ENCODE assay signal across 7 mouse cellular contexts in the genomic region with DNA sequence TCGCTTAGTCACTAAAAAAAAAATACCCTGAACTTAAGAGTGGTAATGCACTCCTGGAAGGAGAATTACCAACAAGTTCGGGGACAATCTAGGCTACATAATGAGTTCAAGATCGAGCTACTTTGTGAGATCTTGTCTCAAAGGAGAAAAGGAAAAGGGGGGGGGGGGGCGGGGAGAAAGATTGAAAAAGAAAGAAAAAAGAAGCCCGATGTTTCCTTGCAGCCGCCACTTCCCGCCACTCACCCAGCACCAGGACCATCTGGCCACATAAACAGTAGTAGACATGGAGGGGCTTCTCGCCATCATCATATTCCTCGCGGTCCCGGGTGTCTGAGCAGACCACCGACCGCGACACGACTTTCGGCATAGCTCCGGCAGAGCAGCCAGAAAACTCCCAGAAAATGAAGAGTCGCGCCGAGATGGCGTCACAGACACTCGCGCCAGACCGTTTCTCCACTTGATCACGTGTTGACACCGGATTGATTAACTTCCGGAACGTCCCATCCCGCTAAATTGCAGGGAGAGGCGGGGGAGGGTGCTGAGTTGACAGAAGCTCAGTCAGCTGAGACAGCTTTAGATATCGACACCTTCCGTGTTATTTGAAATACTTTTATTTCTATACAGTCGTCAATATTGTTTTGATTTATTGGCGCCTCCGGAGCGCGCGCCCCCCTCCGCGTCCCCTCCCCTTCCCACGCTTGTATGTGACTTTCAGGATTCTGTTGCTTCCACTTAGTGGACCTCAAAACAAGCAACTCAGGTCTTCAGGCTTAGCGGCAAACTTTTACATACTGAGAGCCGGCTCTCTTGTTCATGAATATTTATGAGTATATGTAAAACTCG. TPM values are rescaled to one million over a fixed set of nuclear protein-coding genes. Genes with fewer than 3 reads are reported as not detected.
DNase-seq lines count a peak whose midpoint lies in the region; ATAC-seq and TF ChIP-seq lines count a peak whose summit lies in the region.

No protein-coding gene starts in this region.

- 0 out of 2 replicates have a peak overlapping the region, but pooled peaks have one; percentile 42 for H3K27ac ChIP-seq in intestine, postnatal 0 days (ENCODE audit: low read depth, low read length)
- H3K27ac ChIP-seq in midbrain, embryonic 12.5 days (replicated peaks): peak overlapping the region; percentile 58
- H3K27ac ChIP-seq in small intestine, adult 2 months (ENCODE audit: insufficient read depth, low read depth, low read length): peak overlapping the region; percentile 53

- intact Hi-C loops in left cerebral cortex, postnatal 4 days (cut with DNase I): no loop called here

- no peak for TF ChIP-seq CTCF in intestine, postnatal 0 days (IDR thresholded peaks at IDR 0.05; ENCODE audit: low read depth)
- TF ChIP-seq CTCF in small intestine, adult 2 months (IDR thresholded peaks at IDR 0.05; ENCODE audit: extremely low read depth, insufficient read length, insufficient replicate concordance, low read depth, low read length): no peak

- H3K9ac ChIP-seq in intestine, postnatal 0 days (ENCODE audit: low read depth, low read length): peak overlapping the region; percentile 45; the same call in 1 of the 2 replicates
- no peak overlapping the region for H3K9ac ChIP-seq in midbrain, embryonic 12.5 days (replicated peaks)

- peak overlapping the region; percentile 46 for H3K4me3 ChIP-seq in intestine, postnatal 0 days (ENCODE audit: low read depth, low read length)
- peak overlapping the region; percentile 51 for H3K4me3 ChIP-seq in midbrain, embryonic 12.5 days
- peak overlapping the region; percentile 87 for H3K4me3 ChIP-seq in small intestine, adult 2 months (ENCODE audit: low read depth, low read length)

- peak; percentile 87 for DNase-seq in adrenal gland, adult 2 months
- peak; percentile 55 for DNase-seq in embryo, embryonic 11.5 days (ENCODE audit: low read depth, low spot score)
- peak; percentile 65 to 79 for DNase-seq in gastrocnemius, postnatal 4 days (ENCODE audit: low spot score in 2 of 2)
- peak; percentile 80 for DNase-seq in left cerebral cortex, postnatal 4 days

- no peaks in the 10 kb centered on the region for H3K36me3 ChIP-seq in intestine, postnatal 0 days (ENCODE audit: control insufficient read depth, insufficient read depth)
- no peaks in the 10 kb centered on the region for H3K36me3 ChIP-seq in midbrain, embryonic 12.5 days
- H3K36me3 ChIP-seq in small intestine, adult 2 months (ENCODE audit: control insufficient read depth, insufficient read depth, low read length): no peaks in the 10 kb centered on the region

- no peaks in the 10 kb centered on the region for H3K9me3 ChIP-seq in intestine, postnatal 0 days (ENCODE audit: control insufficient read depth)
- H3K9me3 ChIP-seq in midbrain, embryonic 12.5 days: no peaks in the 10 kb centered on the region

- ATAC-seq in intestine, postnatal 0 days: peak; percentile 89
- peak; percentile 86 for ATAC-seq in midbrain, embryonic 12.5 days (ENCODE audit: low FRiP score, low read depth)

- TF ChIP-seq POLR2A in small intestine, adult 2 months (IDR thresholded peaks at IDR 0.05; ENCODE audit: low read depth, low read length): no peak; the same call in 1 of the 2 replicates

- H3K4me2 ChIP-seq in intestine, postnatal 0 days (replicated peaks; ENCODE audit: low read depth): peak overlapping the region; percentile 56
- H3K4me2 ChIP-seq in midbrain, embryonic 12.5 days (replicated peaks): peak overlapping the region; percentile 51

- no peaks in the 10 kb centered on the region for H3K4me1 ChIP-seq in intestine, postnatal 0 days (replicated peaks; ENCODE audit: control insufficient read depth, insufficient read depth, low read length)
- 0 out of 2 replicates have a peak, but pooled peaks cover 6% of the 10 kb centered on the region for H3K4me1 ChIP-seq in midbrain, embryonic 12.5 days
- no peaks in the 10 kb centered on the region for H3K4me1 ChIP-seq in small intestine, adult 2 months (ENCODE audit: control insufficient read depth, insufficient read depth, insufficient read length, low read length)

- WGBS in intestine, postnatal 0 days: 16% methylated on average over 42 of the region's 44 CpGs
- WGBS in midbrain, embryonic 12.5 days: 14% methylated on average over 42 of the region's 44 CpGs
- WGBS in small intestine, adult 2 months: 13% methylated on average over 43 of the region's 44 CpGs

- no peaks in the 10 kb centered on the region for H3K27me3 ChIP-seq in intestine, postnatal 0 days (replicated peaks; ENCODE audit: control insufficient read depth, insufficient read depth, low read length)
- H3K27me3 ChIP-seq in midbrain, embryonic 12.5 days: no peaks in the 10 kb centered on the region
- no peaks in the 10 kb centered on the region for H3K27me3 ChIP-seq in small intestine, adult 2 months (ENCODE audit: control insufficient read depth, insufficient read depth, low read length)

RNA-seq across cellular contexts. Expression of gene Ube2a, which starts 9.7 kb away (rescaled TPM):
- 10 to 100 TPM; 66.8 to 74.4 TPM for total RNA-seq in adrenal gland, adult 2 months (2021)
- 33.2 and 38.6 TPM in 2 replicates for polyA plus RNA-seq in adrenal gland, adult 2 months (2012; rRNA removed)
- total RNA-seq in gastrocnemius, postnatal 4 days (2021): 10 to 100 TPM; 40.0 to 50.1 TPM
- polyA plus RNA-seq in intestine, postnatal 0 days (2015; fragmentation: Nextera tagmentation; extraction: Ambion mirVana): 153 and 168 TPM in 2 replicates
- 10 to 100 TPM; 57.2 to 60.3 TPM for total RNA-seq in left cerebral cortex, postnatal 4 days (2021)
- 110 TPM in 2 replicates for polyA plus RNA-seq in midbrain, embryonic 12.5 days (2016; fragmentation: Nextera tagmentation; extraction: Ambion mirVana)
- polyA plus RNA-seq in small intestine, adult 2 months (2012; rRNA removed): 20.6 and 34.2 TPM in 2 replicates

RNA-seq across cellular contexts. Expression of gene C330007P06Rik, which starts 9.9 kb away (rescaled TPM):
- total RNA-seq in adrenal gland, adult 2 months (2021): 10 to 100 TPM; 47.8 to 56.8 TPM
- polyA plus RNA-seq in adrenal gland, adult 2 months (2012; rRNA removed): 8.8 and 10.1 TPM in 2 replicates
- 10 to 100 TPM; 16.1 to 16.8 TPM for total RNA-seq in gastrocnemius, postnatal 4 days (2021)
- polyA plus RNA-seq in intestine, postnatal 0 days (2015; fragmentation: Nextera tagmentation; extraction: Ambion mirVana): 17.8 and 18.1 TPM in 2 replicates
- total RNA-seq in left cerebral cortex, postnatal 4 days (2021): 10 to 100 TPM; 25.6 to 26.5 TPM
- 28.1 and 32.3 TPM in 2 replicates for polyA plus RNA-seq in midbrain, embryonic 12.5 days (2016; fragmentation: Nextera tagmentation; extraction: Ambion mirVana)
- 2.8 and 5.2 TPM in 2 replicates for polyA plus RNA-seq in small intestine, adult 2 months (2012; rRNA removed)

RNA-seq across cellular contexts. Expression of gene Nkrf, which starts 38.7 kb away (rescaled TPM):
- total RNA-seq in adrenal gland, adult 2 months (2021): 10 to 100 TPM in 1 of 2 experiments, 1 to 10 TPM in 1; 9.2 to 15.3 TPM
- 0.09 and 0.12 TPM in 2 replicates for polyA plus RNA-seq in adrenal gland, adult 2 months (2012; rRNA removed)
- total RNA-seq in gastrocnemius, postnatal 4 days (2021): 1 to 10 TPM; 3.5 to 4.1 TPM
- 1.4 TPM in 2 replicates for polyA plus RNA-seq in intestine, postnatal 0 days (2015; fragmentation: Nextera tagmentation; extraction: Ambion mirVana)
- 10 to 100 TPM; 26.0 to 26.7 TPM for total RNA-seq in left cerebral cortex, postnatal 4 days (2021)
- 8.7 and 9.7 TPM in 2 replicates for polyA plus RNA-seq in midbrain, embryonic 12.5 days (2016; fragmentation: Nextera tagmentation; extraction: Ambion mirVana)
- polyA plus RNA-seq in small intestine, adult 2 months (2012; rRNA removed): 0.08 TPM in 2 replicates

Comparison
In these comparisons a context has a peak if more than half of its experiments do, and no peak if none do; other contexts are left out.
1. Peak in every context shown above with its lines: DNase-seq, ATAC-seq, H3K4me3 ChIP-seq and H3K27ac ChIP-seq.